Mouse (Mus musculus) ES-E14 (cell line): ENCODE measurements around the gene Tsr3. TPM values are rescaled to one million over a fixed set of nuclear protein-coding genes. Genes with fewer than 3 reads are reported as not detected.
A peak's percentile ranks its signal among the peaks of the same experiment; 100 is the strongest.

Experiments
- DNase-seq: peaks from one replicate; pipeline ENCODE4 v3.0.0-alpha.2; 2013; ENCODE audit warnings: low read depth, low spot score
- H3K27ac ChIP-seq: 2 replicates; pipeline ENCODE4 v1.5.1; 2012; ENCODE audit warnings: low read depth, mild to moderate bottlenecking, low read length, moderate library complexity, mixed read lengths; ENCODE audit not compliant: poor library complexity, insufficient read depth, severe bottlenecking
- H3K36me3 ChIP-seq: 2 replicates; pipeline ENCODE4 v1.6.1; 2012; ENCODE audit warnings: mild to moderate bottlenecking, low read length, moderate library complexity, mixed read lengths; ENCODE audit not compliant: control insufficient read depth, poor library complexity, insufficient read depth, severe bottlenecking
- H3K4me1 ChIP-seq, 2 experiments: fragments of 150-350 bp in 1 of 2; sonication (generic) in 1 of 2; 2 replicates each; pipeline ENCODE4 v1.6.1; 2012; ENCODE audit warnings: low read length in 2 of 2, mild to moderate bottlenecking in 1 of 2, mixed read lengths in 1 of 2; ENCODE audit not compliant: control insufficient read depth in 2 of 2, insufficient read depth in 2 of 2, poor library complexity in 1 of 2
- H3K4me3 ChIP-seq, 2 experiments: fragments of 150-350 bp in 1 of 2; sonication (generic) in 1 of 2; 2 replicates each; pipeline ENCODE4 v1.5.1; 2012; ENCODE audit warnings: low read length in 2 of 2, low read depth in 1 of 2, mild to moderate bottlenecking in 1 of 2, mixed read lengths in 1 of 2; ENCODE audit not compliant: insufficient read depth in 1 of 2, poor library complexity in 1 of 2, severe bottlenecking in 1 of 2
- H3K9ac ChIP-seq: 2 replicates; pipeline ENCODE4 v1.6.1; 2012; ENCODE audit warnings: low read depth, mild to moderate bottlenecking, low read length, mixed read lengths; ENCODE audit not compliant: poor library complexity, insufficient read depth, severe bottlenecking
- H3K9me3 ChIP-seq: fragments of 150-350 bp; sonication (generic); 2 replicates; pipeline ENCODE4 v1.6.1; 2012; ENCODE audit warnings: low read depth, mild to moderate bottlenecking, low read length; ENCODE audit not compliant: control insufficient read depth, insufficient read depth
- CHD2 ChIP-seq: IDR thresholded peaks from 2 replicates; pipeline ENCODE4 v1.6.1; 2014; ENCODE audit warnings: mild to moderate bottlenecking, low read depth, low read length, inconsistent platforms
- HCFC1 ChIP-seq: IDR thresholded peaks from 2 replicates; pipeline ENCODE4 v1.6.1; 2012; ENCODE audit warnings: low read length, inconsistent platforms, borderline replicate concordance; ENCODE audit not compliant: insufficient read depth
- MAFK ChIP-seq: IDR thresholded peaks from 2 replicates; pipeline ENCODE4 v1.6.1; 2014; ENCODE audit warnings: mild to moderate bottlenecking, low read depth, low read length, inconsistent platforms; ENCODE audit not compliant: insufficient read depth
- ZC3H11A ChIP-seq: IDR thresholded peaks from 2 replicates; pipeline ENCODE4 v1.6.1; 2012; ENCODE audit warnings: low read depth, mild to moderate bottlenecking, inconsistent platforms, low read length, borderline replicate concordance
- ZNF384 ChIP-seq: IDR thresholded peaks from 2 replicates; pipeline ENCODE4 v1.6.1; 2012; ENCODE audit warnings: low read depth, low read length, inconsistent platforms
- in situ Hi-C, 2 experiments: fragments of 600-800 bp; cut with MboI; formaldehyde crosslinking; loops; one replicate each; pipeline ENCODE4 v1.15.1; 2025; ENCODE audit warnings: low sequenced_read_pairs in 2 of 2, inconsistent platforms in 1 of 2; ENCODE audit not compliant: unreplicated experiment in 2 of 2
- total RNA-seq: library from RNA; depleted of rRNA; stranded (reverse); fragments of 300-350 nt; gene quantifications from 2 replicates; pipeline ENCODE4 v1.2.3, GENCODE M21; 2012

Gene Tsr3
- total RNA-seq, 1 experiment, result 34.9 TPM

DNA sequence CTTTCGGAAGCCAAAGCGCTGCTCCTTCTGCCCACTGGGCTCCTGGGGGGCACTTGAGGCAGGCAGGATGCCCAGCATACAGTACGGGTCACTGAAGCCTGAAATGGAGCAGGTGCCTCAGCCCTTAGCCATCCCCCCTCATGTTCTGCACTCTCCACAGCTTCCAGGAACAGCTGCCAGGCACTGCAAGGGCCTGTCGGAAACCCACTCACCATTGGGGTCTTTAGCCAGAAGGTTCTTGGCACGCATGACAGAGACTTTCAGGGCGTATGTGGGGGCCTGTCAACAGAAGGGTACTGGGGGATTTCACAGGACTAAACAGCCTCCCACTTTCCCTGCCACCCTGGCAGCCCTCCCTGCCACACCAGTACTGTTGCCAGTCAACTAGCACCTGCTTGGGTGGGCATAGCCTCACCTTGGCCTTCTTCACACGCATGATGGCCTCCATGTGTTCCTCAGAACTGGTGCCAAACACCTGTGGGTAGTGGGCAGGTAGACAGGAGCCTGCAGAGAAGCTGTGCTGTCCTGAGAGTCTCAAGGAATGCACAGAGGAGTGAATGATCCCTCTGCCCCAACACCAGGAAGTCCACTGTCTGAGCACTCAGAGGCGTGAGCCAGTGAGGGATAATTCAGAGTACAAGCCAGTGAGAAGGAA is 10.3 kb downstream of the Tsr3 start:
- TF ChIP-seq HCFC1, result no peak
- TF ChIP-seq ZC3H11A, result no peak
- TF ChIP-seq CHD2, result no peak
- TF ChIP-seq MAFK, result no peak
- no peak for TF ChIP-seq ZNF384
- Histone ChIP-seq H3K4me1 (peaks cover 0 to 3% of the 10 kb centered on the region in 2 experiments; a peak in 1 of 4 replicates), H3K27ac (no peak overlapping the region), H3K4me3 (no peak overlapping the region), H3K9ac (no peak overlapping the region), H3K36me3 (no peaks in the 10 kb centered on the region), H3K9me3 (no peaks in the 10 kb centered on the region)
- in situ Hi-C loops, result no loop called here
- DNase-seq, result no peak

DNA sequence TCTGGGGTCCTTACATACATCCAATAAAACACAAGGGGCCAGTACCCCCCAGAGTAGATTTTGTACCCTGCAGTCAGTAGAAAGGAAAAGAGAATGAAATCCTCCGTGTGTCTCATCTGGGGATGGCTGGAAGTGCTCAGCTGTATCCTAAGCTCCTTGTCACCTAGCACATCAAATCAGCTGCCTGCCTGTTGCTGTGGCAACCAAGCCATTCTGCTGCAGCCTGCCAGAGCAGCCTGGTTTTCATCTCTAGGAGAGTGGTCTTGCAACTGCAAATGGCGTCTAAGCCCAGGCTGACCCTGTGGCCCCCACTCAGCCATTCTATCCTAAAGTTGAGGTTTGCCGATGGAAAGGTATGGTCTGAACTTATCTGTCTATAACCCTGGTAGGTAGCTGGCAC is 12.7 kb downstream of the Tsr3 start:
- Histone ChIP-seq H3K9me3 (no peaks in the 10 kb centered on the region), H3K9ac (no peak overlapping the region), H3K36me3 (no peaks in the 10 kb centered on the region), H3K27ac (no peak overlapping the region), H3K4me1 (peaks cover 0 to 7% of the 10 kb centered on the region in 2 experiments; a peak in 1 of 4 replicates), H3K4me3 (no peak overlapping the region)
- DNase-seq, result no peak
- TF ChIP-seq ZC3H11A, result no peak
- TF ChIP-seq HCFC1, result no peak
- TF ChIP-seq CHD2, result no peak
- TF ChIP-seq ZNF384, result no peak
- TF ChIP-seq MAFK, result no peak
- in situ Hi-C loops, result no loop called here

GRCm38 (mm10) chr17:25253760-25254159 is 13.8 kb downstream of the Tsr3 start:
- Histone ChIP-seq H3K27ac (no peak overlapping the region), H3K4me1 (peaks cover 0 to 9% of the 10 kb centered on the region in 2 experiments; a peak in 1 of 4 replicates), H3K9ac (no peak overlapping the region)

DNA sequence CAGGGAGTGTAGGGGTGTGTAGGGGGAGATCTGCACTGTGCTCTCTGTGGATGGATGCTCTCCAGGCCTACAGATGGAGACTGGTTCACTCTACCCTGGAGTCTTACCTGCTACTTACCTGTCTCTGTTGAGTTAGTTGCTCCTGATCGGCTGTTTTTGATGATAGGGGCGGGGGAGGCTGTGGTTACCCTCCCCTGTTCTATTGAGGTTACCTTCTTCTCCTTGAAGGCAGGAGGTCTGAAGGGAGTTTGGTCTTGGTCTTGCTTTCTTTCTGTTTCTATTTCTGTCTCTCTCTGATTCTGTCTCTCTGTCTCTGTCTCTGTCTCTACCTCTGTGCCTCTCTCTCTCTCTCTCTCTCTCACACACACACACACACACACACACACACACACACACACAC is 15.1 kb downstream of the Tsr3 start:
- Histone ChIP-seq H3K27ac (no peak overlapping the region), H3K4me1 (peaks cover 0 to 9% of the 10 kb centered on the region in 2 experiments; a peak in 1 of 4 replicates), H3K4me3 (no peak overlapping the region), H3K36me3 (peaks cover 6% of the 10 kb centered on the region; the same call in 1 of the 2 replicates), H3K9ac (no peak overlapping the region), H3K9me3 (no peaks in the 10 kb centered on the region)
- in situ Hi-C loops, result no loop called here
- no peak for DNase-seq
- TF ChIP-seq ZNF384, result no peak
- TF ChIP-seq CHD2, result no peak
- TF ChIP-seq HCFC1, result no peak
- no peak for TF ChIP-seq MAFK
- TF ChIP-seq ZC3H11A, result no peak

More at GRCm38 (mm10) chr17:25253760-25254159, 13.8 kb downstream of the Tsr3 start:
- TF ChIP-seq MAFK, result no peak
- no peak for TF ChIP-seq ZC3H11A
- Histone ChIP-seq H3K36me3 (no peaks in the 10 kb centered on the region), H3K4me3 (no peak overlapping the region), H3K9me3 (no peaks in the 10 kb centered on the region)
- no peak for DNase-seq
- in situ Hi-C loops, result no loop called here

- peak within 1 kb of the TSS; percentile 43; the same call in 1 of the 2 replicates for H3K9ac ChIP-seq
- DNase-seq, result no peak
- H3K9me3 ChIP-seq, result no peaks in the 10 kb centered on the region
- peaks cover 0 to 9% of the 10 kb centered on the region in 2 experiments; a peak in 1 of 4 replicates for H3K4me1 ChIP-seq
- in situ Hi-C loops, result no loop called here
- H3K36me3 ChIP-seq, result peaks cover 7% of the 10 kb centered on the region; the same call in 1 of the 2 replicates
- TF ChIP-seq CHD2 (no peak), HCFC1 (no peak), MAFK (no peak), ZC3H11A (no peak), ZNF384 (no peak)
- H3K27ac ChIP-seq, result no peak within 1 kb of the TSS
- peak within 1 kb of the TSS; percentile 60 to 69 for H3K4me3 ChIP-seq
These were observed 16.3 kb downstream of the Tsr3 start, which contains the start of gene Baiap3 for GRCm38 (mm10) chr17:25256140-25256754. Gene Baiap3, minus strand, starts transcription at chr17:25256364.
